Mouse (Mus musculus) myocyte (in vitro differentiated cells): ENCODE results near the gene Lrp1. TPM values are rescaled to one million over a fixed set of nuclear protein-coding genes. Genes with fewer than 3 reads are reported as not detected.

Experiments used
- H3K27me3 ChIP-seq: one replicate; pipeline ENCODE4 v1.6.1; 2011; ENCODE audit not compliant: control insufficient read depth, insufficient read depth, insufficient read length
- H3K36me3 ChIP-seq: one replicate; pipeline ENCODE4 v1.6.1; 2011; ENCODE audit not compliant: control insufficient read depth, insufficient read depth
- H3K4me2 ChIP-seq: one replicate; pipeline ENCODE4 v1.6.1; 2011; ENCODE audit warnings: low read depth, control low read depth
- H3K4me3 ChIP-seq: one replicate; pipeline ENCODE4 v1.5.1; 2011; ENCODE audit warnings: mild to moderate bottlenecking, control low read depth, moderate library complexity
- H3K79me2 ChIP-seq: one replicate; pipeline ENCODE4 v1.6.1; 2011; ENCODE audit not compliant: control insufficient read depth, insufficient read depth
- H3ac ChIP-seq: one replicate; pipeline ENCODE4 v1.6.1; 2011; ENCODE audit not compliant: control insufficient read depth, insufficient read length
- CEBPB ChIP-seq: IDR thresholded peaks from 2 replicates; pipeline ENCODE4 v1.6.1; 2011; ENCODE audit warnings: mild to moderate bottlenecking, moderate library complexity; ENCODE audit not compliant: poor library complexity, insufficient read depth, severe bottlenecking
- E2F4 ChIP-seq: IDR thresholded peaks from one replicate; pipeline ENCODE4 v1.6.1; 2011; ENCODE audit warnings: mild to moderate bottlenecking, control low read depth, moderate library complexity; ENCODE audit not compliant: insufficient read depth
- MAX ChIP-seq: IDR thresholded peaks from one replicate; pipeline ENCODE4 v1.6.1; 2011; ENCODE audit warnings: low read depth, mild to moderate bottlenecking, control low read depth
- MYOD1 ChIP-seq, 3 experiments: IDR thresholded peaks; one replicate each; pipeline ENCODE4 v1.6.1; 2011; ENCODE audit warnings: control low read depth in 2 of 3, low read depth in 2 of 3, mild to moderate bottlenecking in 2 of 3, moderate library complexity in 1 of 3; ENCODE audit not compliant: insufficient read length in 2 of 3, control insufficient read depth in 1 of 3
- MYOG ChIP-seq, 3 experiments: IDR thresholded peaks; one replicate each; pipeline ENCODE4 v1.6.1; 2011; ENCODE audit warnings: control low read depth in 2 of 3, low read depth in 2 of 3, mild to moderate bottlenecking in 2 of 3; ENCODE audit not compliant: insufficient read length in 2 of 3, control insufficient read depth in 1 of 3, insufficient read depth in 1 of 3
- POLR2A ChIP-seq: IDR thresholded peaks from one replicate; pipeline ENCODE4 v1.6.1; 2011; ENCODE audit warnings: low read depth, mild to moderate bottlenecking, control low read depth, moderate library complexity; ENCODE audit not compliant: insufficient read length
- POLR2AphosphoS2 ChIP-seq: IDR thresholded peaks from one replicate; pipeline ENCODE4 v1.6.1; 2011; ENCODE audit warnings: low read depth, control low read depth; ENCODE audit not compliant: insufficient read length
- REST ChIP-seq: IDR thresholded peaks from one replicate; pipeline ENCODE4 v1.6.1; 2011; ENCODE audit warnings: mild to moderate bottlenecking, control low read depth, moderate library complexity; ENCODE audit not compliant: insufficient read depth, insufficient read length
- SRF ChIP-seq: IDR thresholded peaks from one replicate; pipeline ENCODE4 v1.6.1; 2011; ENCODE audit warnings: low read depth; ENCODE audit not compliant: control insufficient read depth, insufficient read length
- TCF12 ChIP-seq: IDR thresholded peaks from one replicate; pipeline ENCODE4 v1.6.1; 2011; ENCODE audit warnings: mild to moderate bottlenecking, control low read depth; ENCODE audit not compliant: poor library complexity, insufficient read depth, severe bottlenecking
- TCF3 ChIP-seq: IDR thresholded peaks from one replicate; pipeline ENCODE4 v1.6.1; 2011; ENCODE audit warnings: low read depth, control low read depth; ENCODE audit not compliant: insufficient read length
- USF1 ChIP-seq: IDR thresholded peaks from one replicate; pipeline ENCODE4 v1.6.1; 2011; ENCODE audit warnings: low read depth, mild to moderate bottlenecking, control low read depth, moderate library complexity
- polyA plus RNA-seq: library from polyadenylated mRNA; unstranded; fragments of >200 nt; fragmentation: generic; extraction: Trizol; gene quantifications from one replicate; pipeline ENCODE4 v1.2.1, GENCODE M21; 2012; ENCODE audit warnings: missing spikeins

Lrp1 gene
- polyA plus RNA-seq, 1 experiment = 244 TPM

DNA sequence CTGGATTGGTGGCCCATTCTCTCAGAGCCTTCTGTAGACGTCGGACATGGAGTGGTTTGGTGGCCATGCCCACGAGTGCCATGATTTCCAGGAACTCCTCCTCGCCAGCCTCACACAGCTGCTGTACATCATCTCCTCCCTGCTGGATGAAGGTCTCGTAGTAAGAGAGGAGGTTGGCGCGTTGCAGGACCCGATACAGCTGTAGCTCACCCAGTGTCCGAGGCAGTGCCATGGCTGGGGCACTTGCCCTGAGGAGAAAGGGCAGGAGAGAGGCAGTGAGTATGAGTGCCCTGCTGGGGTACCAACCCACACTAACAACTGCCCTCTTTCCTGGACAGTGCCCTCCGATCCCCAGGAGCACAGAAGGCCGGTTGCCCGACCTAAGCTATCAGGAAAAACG is 43.9 kb upstream of the Lrp1 start:
- Histone ChIP-seq H3K4me2 (peak overlapping the region; percentile 97), H3K4me3 (peak overlapping the region; percentile 98), H3ac (peak overlapping the region; percentile 72), H3K79me2 (peaks cover 33% of the 10 kb centered on the region), H3K36me3 (peaks cover 20% of the 10 kb centered on the region), H3K27me3 (no peaks in the 10 kb centered on the region)
- TF ChIP-seq USF1 = no peak
- no peak for TF ChIP-seq TCF12
- TF ChIP-seq MAX = no peak
- peak in 2 of 3 experiments; percentile 30 to 63 for TF ChIP-seq MYOD1 (IDR thresholded peaks at IDR 0.05; ENCODE audit: control insufficient read depth in 1 of 3, insufficient read length in 2 of 3, low read depth in 2 of 3)
- no peak for TF ChIP-seq MYOG (IDR thresholded peaks at IDR 0.05; ENCODE audit: control insufficient read depth in 1 of 3, insufficient read depth in 1 of 3, insufficient read length in 2 of 3, low read depth in 2 of 3)
- no peak for TF ChIP-seq E2F4
- peak; percentile 23 for TF ChIP-seq POLR2A
- TF ChIP-seq SRF = no peak
- TF ChIP-seq POLR2AphosphoS2 = peak; percentile 45
- no peak for TF ChIP-seq CEBPB
- no peak for TF ChIP-seq REST
- no peak for TF ChIP-seq TCF3

GRCm38 (mm10) chr10:127664166-127664565 is 43.2 kb upstream of the Lrp1 start:
- peaks cover 20% of the 10 kb centered on the region for H3K36me3 ChIP-seq
- peak overlapping the region; percentile 97 for H3K4me2 ChIP-seq
- TF ChIP-seq USF1 (no peak), MYOG (IDR thresholded peaks at IDR 0.05; ENCODE audit: control insufficient read depth in 1 of 3, insufficient read depth in 1 of 3, insufficient read length in 2 of 3, low read depth in 2 of 3) (no peak), CEBPB (no peak), REST (no peak)
- H3K4me3 ChIP-seq = peak overlapping the region; percentile 98
- no peaks in the 10 kb centered on the region for H3K27me3 ChIP-seq
- H3ac ChIP-seq = peak overlapping the region; percentile 72
- peaks cover 33% of the 10 kb centered on the region for H3K79me2 ChIP-seq

- H3K4me3 ChIP-seq = peak overlapping the region; percentile 98
- H3K27me3 ChIP-seq = no peaks in the 10 kb centered on the region
- H3K4me2 ChIP-seq = peak overlapping the region; percentile 97
- no peak overlapping the region for H3ac ChIP-seq
- peaks cover 20% of the 10 kb centered on the region for H3K36me3 ChIP-seq
- peaks cover 33% of the 10 kb centered on the region for H3K79me2 ChIP-seq
- TF ChIP-seq TCF12 (no peak), TCF3 (no peak), USF1 (no peak), CEBPB (no peak)
Observed at GRCm38 (mm10) chr10:127663590-127663989, 42.6 kb upstream of the Lrp1 start.

- peak overlapping the region; percentile 8 for H3ac ChIP-seq
- H3K4me3 ChIP-seq = peak overlapping the region; percentile 98
- TF ChIP-seq MYOG (IDR thresholded peaks at IDR 0.05; ENCODE audit: control insufficient read depth in 1 of 3, insufficient read depth in 1 of 3, insufficient read length in 2 of 3, low read depth in 2 of 3) (peak in 1 of 3 experiments; percentile 50), REST (no peak), POLR2A (peak; percentile 11)
- peaks cover 33% of the 10 kb centered on the region for H3K79me2 ChIP-seq
- H3K36me3 ChIP-seq = peaks cover 20% of the 10 kb centered on the region
- H3K27me3 ChIP-seq = no peaks in the 10 kb centered on the region
- peak overlapping the region; percentile 97 for H3K4me2 ChIP-seq
Observed at GRCm38 (mm10) chr10:127662666-127663253, 41.8 kb upstream of the Lrp1 start.

- Histone ChIP-seq H3ac (peak overlapping the region; percentile 8), H3K79me2 (peaks cover 33% of the 10 kb centered on the region), H3K4me3 (peak overlapping the region; percentile 98), H3K36me3 (peaks cover 20% of the 10 kb centered on the region), H3K4me2 (peak overlapping the region; percentile 97), H3K27me3 (no peaks in the 10 kb centered on the region)
- TF ChIP-seq POLR2A (peak; percentile 15), USF1 (no peak)
Observed at GRCm38 (mm10) chr10:127661915-127662663, 41.1 kb upstream of the Lrp1 start.
